ENCODE assay signal across 31 mouse cellular contexts in genomic region chr16:57079577-57079976, GRCm38 (mm10). TPM values are rescaled to one million over a fixed set of nuclear protein-coding genes. Genes with fewer than 3 reads are reported as not detected.
A peak's percentile ranks its signal among the peaks of the same experiment; 100 is the strongest.
DNase-seq lines count a peak whose midpoint lies in the region; ATAC-seq and TF ChIP-seq lines count a peak whose summit lies in the region.
"Had no signal": no experiment of that assay in that cellular context is flagged by ENCODE, and none has a peak within 500 bp of the region (broad histone marks: within the 10 kb centered on the region; RNA-seq: fewer than 3 reads in every experiment).

No protein-coding gene starts in this region.

- H3K9ac ChIP-seq in liver, adult 2 months (ENCODE audit: low read depth, low read length): no peak overlapping the region
- H3K9ac ChIP-seq in liver, embryonic 12.5 days: no peak overlapping the region
- no peak overlapping the region for H3K9ac ChIP-seq in intestine, postnatal 0 days (ENCODE audit: low read depth, low read length)
- H3K9ac ChIP-seq: embryonic facial prominence, embryonic 13.5 days; embryonic facial prominence, embryonic 15.5 days; forebrain, embryonic 12.5 days had no signal

- no peaks in the 10 kb centered on the region for H3K36me3 ChIP-seq in liver, adult 2 months (ENCODE audit: control insufficient read depth, insufficient read depth, low read length)
- H3K36me3 ChIP-seq in liver, embryonic 12.5 days: no peaks in the 10 kb centered on the region
- no peaks in the 10 kb centered on the region for H3K36me3 ChIP-seq in intestine, postnatal 0 days (ENCODE audit: control insufficient read depth, insufficient read depth)
- H3K36me3 ChIP-seq: embryonic facial prominence, embryonic 13.5 days; embryonic facial prominence, embryonic 15.5 days; forebrain, embryonic 10.5 days; forebrain, embryonic 12.5 days; G1E had no signal

- no peaks in the 10 kb centered on the region for H3K27me3 ChIP-seq in liver, adult 2 months (ENCODE audit: control insufficient read depth, insufficient read depth, low read length)
- H3K27me3 ChIP-seq in liver, embryonic 12.5 days (replicated peaks): no peaks in the 10 kb centered on the region
- H3K27me3 ChIP-seq in intestine, postnatal 0 days (replicated peaks; ENCODE audit: control insufficient read depth, insufficient read depth, low read length): no peaks in the 10 kb centered on the region
- H3K27me3 ChIP-seq: CH12.LX; embryonic facial prominence, embryonic 13.5 days; embryonic facial prominence, embryonic 15.5 days; forebrain, embryonic 12.5 days had no signal

- no peak overlapping the region for H3K4me2 ChIP-seq in liver, embryonic 12.5 days
- H3K4me2 ChIP-seq in intestine, postnatal 0 days (replicated peaks; ENCODE audit: low read depth): no peak overlapping the region
- H3K4me2 ChIP-seq: embryonic facial prominence, embryonic 13.5 days; embryonic facial prominence, embryonic 15.5 days; forebrain, embryonic 12.5 days had no signal

- TF ChIP-seq POLR2A in liver, adult 2 months (IDR thresholded peaks at IDR 0.05; ENCODE audit: extremely low read depth, insufficient read depth, low read length): no peak

- no peak overlapping the region for H3K27ac ChIP-seq in liver, adult 2 months (replicated peaks; ENCODE audit: insufficient read depth, low read depth, low read length)
- no peak overlapping the region for H3K27ac ChIP-seq in liver, embryonic 12.5 days
- H3K27ac ChIP-seq in intestine, postnatal 0 days (ENCODE audit: low read depth, low read length): no peak overlapping the region; the same call in 1 of the 2 replicates
- H3K27ac ChIP-seq: embryonic facial prominence, embryonic 13.5 days; embryonic facial prominence, embryonic 15.5 days; forebrain, embryonic 10.5 days; forebrain, embryonic 12.5 days had no signal

- peak; percentile 27 for DNase-seq in liver, adult 2 months (ENCODE audit: extremely low read depth, low read depth, low spot score)
- DNase-seq in lung, adult 18-20 months: no peak
- DNase-seq in kidney, postnatal 4 days: no peak
- DNase-seq: adrenal gland, adult 8-10 months; adrenal gland, postnatal 14 days; B cell, adult 2 months; cerebellum, adult 11 months; cerebellum, adult 18-20 months; cerebellum, adult 8-10 months; cerebellum, adult 9-11 months; cerebellum, postnatal 14 days; cerebellum, postnatal 36 days; embryo, embryonic 11 days had no signal

- no peaks in the 10 kb centered on the region for H3K9me3 ChIP-seq in liver, embryonic 12.5 days (replicated peaks)
- no peaks in the 10 kb centered on the region for H3K9me3 ChIP-seq in intestine, postnatal 0 days (ENCODE audit: control insufficient read depth)
- H3K9me3 ChIP-seq: embryonic facial prominence, embryonic 13.5 days; embryonic facial prominence, embryonic 15.5 days; forebrain, embryonic 10.5 days; forebrain, embryonic 12.5 days; G1E had no signal

- H3K79me2 ChIP-seq in liver, adult 2 months (ENCODE audit: control insufficient read depth, insufficient read depth, low read length): no peaks in the 10 kb centered on the region

- ATAC-seq in liver, embryonic 12.5 days: no peak
- ATAC-seq in intestine, postnatal 0 days: peak; percentile 69
- ATAC-seq: activated CD4-positive, CD25-positive, alpha-beta regulatory T cell, adult 4 months; CD4-positive, CD25-positive, alpha-beta regulatory T cell, adult 4 months; forebrain, embryonic 14.5 days; forebrain, embryonic 16.5 days; Patski had no signal

- no peak overlapping the region for H3K4me3 ChIP-seq in liver, adult 2 months (ENCODE audit: insufficient read depth, low read depth, low read length)
- no peak overlapping the region for H3K4me3 ChIP-seq in liver, embryonic 12.5 days
- no peak overlapping the region for H3K4me3 ChIP-seq in intestine, postnatal 0 days (ENCODE audit: low read depth, low read length)
- H3K4me3 ChIP-seq: embryonic facial prominence, embryonic 13.5 days; embryonic facial prominence, embryonic 15.5 days; erythroblast, embryonic 14.5 days; forebrain, embryonic 10.5 days; forebrain, embryonic 12.5 days had no signal

- H3K4me1 ChIP-seq in liver, adult 2 months (ENCODE audit: control insufficient read depth, insufficient read depth, low read length): no peaks in the 10 kb centered on the region
- no peaks in the 10 kb centered on the region for H3K4me1 ChIP-seq in liver, embryonic 12.5 days
- no peaks in the 10 kb centered on the region for H3K4me1 ChIP-seq in intestine, postnatal 0 days (replicated peaks; ENCODE audit: control insufficient read depth, insufficient read depth, low read length)
- H3K4me1 ChIP-seq: embryonic facial prominence, embryonic 13.5 days; embryonic facial prominence, embryonic 15.5 days; forebrain, embryonic 10.5 days; forebrain, embryonic 12.5 days had no signal

- WGBS in liver, adult 2 months: 61% methylated on average over 4 of the region's 4 CpGs
- WGBS in liver, embryonic 12.5 days (ENCODE audit: insufficient replicate concordance): 59% methylated on average over 4 of the region's 4 CpGs
- WGBS in intestine, postnatal 0 days: 42% methylated on average over 4 of the region's 4 CpGs

- no peak for TF ChIP-seq CTCF in liver, adult 2 months (IDR thresholded peaks at IDR 0.05; ENCODE audit: low read depth, low read length)
- no peak for TF ChIP-seq CTCF in intestine, postnatal 0 days (IDR thresholded peaks at IDR 0.05; ENCODE audit: low read depth)

RNA-seq across cellular contexts. Expression of gene Tmem45a2, which starts 8.4 kb away (rescaled TPM):
- not detected in 2 replicates for total RNA-seq in liver, adult 2 months (2014; rRNA removed)
- polyA plus RNA-seq in liver, adult 2 months (2012; rRNA removed): not detected in 2 replicates
- 0.08 TPM in 1 of 2 replicates, not detected in the other for polyA plus RNA-seq in liver, embryonic 12.5 days (2016; fragmentation: Nextera tagmentation; extraction: Ambion mirVana)
- polyA plus RNA-seq in intestine, postnatal 0 days (2015; fragmentation: Nextera tagmentation; extraction: Ambion mirVana): 0.18 and 0.30 TPM in 2 replicates
- total RNA-seq: adrenal gland, adult 18-20 months; adrenal gland, adult 8-10 months; CH12.LX; common myeloid progenitor, adult 5-6 weeks had no signal
- polyA plus RNA-seq: brain, embryonic 14.5 days; CD4-positive, CD25-positive, alpha-beta regulatory T cell, adult 4 months; embryonic facial prominence, embryonic 11.5 days; erythroblast, embryonic 14.5 days; forebrain, embryonic 10.5 days; forebrain, embryonic 12.5 days; forebrain, embryonic 14.5 days; forebrain, embryonic 16.5 days; G1E; Patski had no signal

RNA-seq across cellular contexts. Expression of gene Tomm70a, which starts 41.9 kb away (rescaled TPM):
- 50.0 and 62.0 TPM in 2 replicates for total RNA-seq in liver, adult 2 months (2014; rRNA removed)
- polyA plus RNA-seq in liver, adult 2 months (2012; rRNA removed): 14.2 and 17.0 TPM in 2 replicates
- 50.7 and 51.2 TPM in 2 replicates for polyA plus RNA-seq in liver, embryonic 12.5 days (2016; fragmentation: Nextera tagmentation; extraction: Ambion mirVana)
- polyA plus RNA-seq in intestine, postnatal 0 days (2015; fragmentation: Nextera tagmentation; extraction: Ambion mirVana): 33.1 and 33.3 TPM in 2 replicates
